Mouse (Mus musculus) frontal cortex, postnatal 10 days (tissue): ENCODE measurements around the gene Ccdc169.

Source experiments
- DNase-seq, 2 experiments: peaks; one replicate each; pipeline ENCODE4 v3.0.0; 2022; ENCODE audit warnings: low spot score in 2 of 2, mixed read lengths in 1 of 2

The Ccdc169 gene

DNA sequence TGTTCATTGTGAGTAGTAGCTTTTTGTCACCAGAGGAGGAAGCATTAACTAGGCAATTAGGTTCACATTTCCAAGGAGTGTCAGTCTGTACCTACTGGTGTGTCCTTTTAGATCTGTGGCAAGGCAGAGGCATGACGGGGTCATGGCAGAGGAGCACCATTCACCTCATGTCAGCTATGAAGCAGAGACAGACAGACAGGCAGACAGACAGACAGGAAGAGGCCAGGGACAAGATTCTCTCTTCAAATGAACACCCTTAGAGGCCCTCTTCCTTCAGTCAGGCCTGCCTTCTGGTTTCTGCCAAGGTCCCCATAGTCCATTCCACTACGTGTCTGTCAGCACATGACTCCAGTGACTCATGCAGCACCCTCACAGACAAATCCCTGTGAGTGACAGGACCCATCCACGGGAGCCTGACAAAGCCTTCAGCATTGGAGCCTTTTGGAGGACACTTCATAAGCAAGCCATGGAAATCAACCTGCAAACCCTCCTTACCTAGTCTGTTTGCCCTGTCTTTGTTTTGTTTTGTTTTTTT is 14.7 kb upstream of the Ccdc169 start:
- no peak for DNase-seq

DNA sequence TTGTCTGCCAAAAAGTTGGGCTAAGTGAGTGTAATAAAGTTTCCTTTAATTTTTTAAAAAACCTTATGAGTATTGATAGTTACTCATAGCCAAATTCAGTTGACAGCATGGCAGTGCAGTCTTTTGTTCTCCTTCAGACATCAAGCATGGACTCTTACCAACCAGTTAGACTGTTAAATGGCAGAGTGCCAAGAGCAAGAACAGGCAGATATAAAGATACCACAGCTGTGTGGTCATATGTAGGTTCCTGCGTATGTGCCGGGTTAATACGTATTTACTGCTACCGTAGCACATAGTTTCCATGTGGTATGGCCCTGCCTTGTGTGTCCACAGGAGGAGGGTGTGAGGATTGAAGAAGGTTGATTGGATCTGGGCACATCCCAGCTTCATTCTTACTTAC is 14.1 kb upstream of the Ccdc169 start:
- DNase-seq: no peak

GRCm38 (mm10) chr3:55129181-55129692 is 7.9 kb upstream of the Ccdc169 start:
- DNase-seq: no peak

DNA sequence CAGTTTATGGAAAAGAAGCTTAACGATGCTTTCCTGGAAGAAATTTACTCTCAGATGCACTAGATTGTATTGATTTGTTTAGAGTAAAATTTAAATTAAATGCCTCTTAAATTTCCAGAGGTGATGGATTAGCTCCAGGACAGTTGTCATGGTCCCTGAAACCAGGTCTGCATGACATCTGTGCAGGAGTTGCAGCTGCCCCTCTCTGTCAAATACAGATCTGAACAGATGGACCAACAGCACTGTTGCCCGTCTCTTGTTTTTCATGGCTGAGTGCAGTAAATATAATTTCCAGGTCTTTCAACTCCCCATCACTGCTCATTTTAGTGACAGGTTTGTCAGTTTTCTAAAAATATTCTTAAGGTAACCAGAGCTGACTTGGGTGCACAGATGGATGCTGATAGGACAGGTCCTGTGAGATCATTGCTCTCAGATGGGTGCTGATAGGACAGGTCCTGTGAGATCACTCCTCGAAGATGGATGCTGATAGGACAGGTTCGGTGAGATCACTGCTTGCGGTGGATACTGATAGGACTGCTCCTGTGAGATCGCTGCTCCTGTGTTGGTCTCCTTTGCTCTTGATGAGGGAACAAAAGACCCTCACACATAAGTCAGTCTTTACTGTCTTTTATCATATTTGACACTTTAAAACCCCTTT is 5.4 kb upstream of the Ccdc169 start:
- no peak for DNase-seq

DNA sequence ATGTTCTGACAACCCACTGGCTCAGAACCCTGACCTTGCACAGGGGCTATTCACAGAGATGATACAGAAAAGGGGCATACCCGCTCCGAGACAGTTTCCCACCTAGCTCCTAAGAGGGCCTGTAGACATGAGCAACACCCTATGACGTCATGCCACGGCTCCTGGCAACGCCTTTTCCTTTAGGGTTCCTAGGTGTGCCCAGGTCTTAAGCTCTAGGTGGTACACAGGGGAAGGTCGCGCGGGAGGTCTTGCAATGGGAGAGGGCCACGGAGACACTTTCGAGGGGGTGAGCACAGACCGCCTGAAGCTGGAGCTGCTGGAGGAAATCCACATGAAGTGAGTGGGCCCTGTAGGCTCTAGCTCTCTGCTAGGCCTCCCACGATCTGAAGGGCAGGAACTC is 2.7 kb downstream of the Ccdc169 start:
- no peak for DNase-seq

DNA sequence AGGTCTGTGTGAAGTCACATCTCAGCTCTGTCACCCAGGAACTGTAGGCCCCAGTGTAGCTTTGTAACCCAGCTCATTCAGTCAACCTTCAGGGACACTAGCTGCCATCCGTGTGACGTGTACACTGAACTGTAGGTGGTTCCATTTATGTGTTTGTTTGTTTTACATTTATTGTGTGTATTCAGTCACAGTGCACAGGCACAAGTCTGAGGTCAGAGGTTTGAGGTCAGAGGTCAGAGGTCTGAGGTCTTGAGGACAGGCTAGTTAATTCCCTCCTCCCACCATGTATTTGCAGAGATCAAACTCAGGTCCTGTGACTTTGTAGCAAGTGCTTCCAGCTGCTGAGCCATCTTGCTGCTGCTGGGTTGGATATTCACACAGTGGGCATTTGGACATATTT is 4.3 kb downstream of the Ccdc169 start:
- DNase-seq: no peak

DNA sequence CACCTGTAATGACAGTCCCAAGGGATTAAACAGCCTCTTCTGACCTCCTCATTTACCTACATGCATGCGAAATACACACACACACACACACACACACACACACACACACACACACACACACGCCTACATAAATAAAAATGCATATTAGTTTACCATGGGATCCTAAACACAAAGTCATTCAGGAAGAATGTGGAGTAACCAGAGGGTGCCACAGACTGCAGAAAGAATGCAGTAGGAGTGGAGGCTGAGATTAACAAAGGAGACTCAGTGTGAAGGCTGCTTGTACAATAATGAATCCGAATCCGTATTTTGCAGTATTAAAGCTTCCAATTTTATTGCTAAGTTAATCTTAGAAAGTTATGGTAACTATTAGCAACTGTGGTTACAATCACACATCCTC is 7.8 kb downstream of the Ccdc169 start:
- no peak for DNase-seq

DNA sequence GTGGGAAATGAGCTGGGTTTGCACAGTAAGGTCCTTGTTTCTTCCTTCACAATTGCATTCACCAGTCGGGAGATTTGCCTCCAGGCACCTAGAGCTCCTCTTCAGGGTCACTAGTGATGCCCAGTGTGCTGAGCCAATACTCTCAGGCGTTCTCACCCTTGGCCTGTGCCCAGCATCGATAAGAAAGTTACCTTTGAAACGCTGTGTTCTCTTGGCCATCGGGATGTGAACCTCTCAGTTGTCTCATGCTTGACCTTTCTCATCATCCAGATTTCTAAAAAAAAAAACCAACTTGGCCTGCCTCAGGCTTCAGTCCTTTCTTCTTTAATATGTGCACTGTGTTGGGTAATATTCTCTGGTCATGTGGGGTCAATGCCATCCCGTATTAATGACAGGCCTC is 9.3 kb downstream of the Ccdc169 start:
- DNase-seq: no peak

DNA sequence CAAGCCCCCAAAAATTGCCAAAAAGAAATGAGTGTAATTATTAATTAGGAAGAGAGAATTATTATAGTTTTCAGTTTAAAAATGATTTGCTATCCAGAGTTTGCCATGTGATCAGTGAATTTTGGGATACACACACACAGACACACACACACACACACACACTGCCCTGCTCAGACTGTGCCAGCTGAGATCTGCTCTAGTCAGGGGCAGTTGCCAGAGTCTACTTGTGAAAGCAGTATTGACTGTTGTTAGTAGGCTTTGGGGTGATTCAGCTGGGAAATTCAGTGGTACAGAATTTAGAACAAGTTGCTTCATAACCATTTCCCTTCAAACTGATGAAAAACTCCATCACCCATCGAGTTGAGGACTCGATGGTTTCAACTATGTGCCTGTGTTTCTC is 10.0 kb downstream of the Ccdc169 start:
- no peak for DNase-seq

DNA sequence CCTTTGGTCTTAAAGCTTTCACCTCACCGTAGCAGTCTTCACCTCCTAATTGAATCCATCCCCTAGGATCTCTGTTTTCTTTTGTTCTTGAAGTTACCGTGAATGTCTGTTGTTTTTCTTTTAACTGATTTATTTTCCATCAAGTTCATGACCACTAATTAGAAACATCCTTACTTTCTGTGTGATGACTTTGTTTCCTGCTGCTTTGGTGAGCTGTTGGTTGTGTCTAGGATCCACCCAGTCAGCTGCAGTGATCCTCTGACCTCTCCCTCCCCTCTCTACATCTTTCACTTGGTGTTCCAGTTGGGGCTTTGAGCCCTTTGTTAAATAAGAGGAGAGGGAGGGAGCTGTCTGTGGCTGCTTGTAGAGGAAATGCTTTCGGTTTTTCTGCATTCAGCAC is 11.0 kb downstream of the Ccdc169 start:
- DNase-seq: no peak

DNA sequence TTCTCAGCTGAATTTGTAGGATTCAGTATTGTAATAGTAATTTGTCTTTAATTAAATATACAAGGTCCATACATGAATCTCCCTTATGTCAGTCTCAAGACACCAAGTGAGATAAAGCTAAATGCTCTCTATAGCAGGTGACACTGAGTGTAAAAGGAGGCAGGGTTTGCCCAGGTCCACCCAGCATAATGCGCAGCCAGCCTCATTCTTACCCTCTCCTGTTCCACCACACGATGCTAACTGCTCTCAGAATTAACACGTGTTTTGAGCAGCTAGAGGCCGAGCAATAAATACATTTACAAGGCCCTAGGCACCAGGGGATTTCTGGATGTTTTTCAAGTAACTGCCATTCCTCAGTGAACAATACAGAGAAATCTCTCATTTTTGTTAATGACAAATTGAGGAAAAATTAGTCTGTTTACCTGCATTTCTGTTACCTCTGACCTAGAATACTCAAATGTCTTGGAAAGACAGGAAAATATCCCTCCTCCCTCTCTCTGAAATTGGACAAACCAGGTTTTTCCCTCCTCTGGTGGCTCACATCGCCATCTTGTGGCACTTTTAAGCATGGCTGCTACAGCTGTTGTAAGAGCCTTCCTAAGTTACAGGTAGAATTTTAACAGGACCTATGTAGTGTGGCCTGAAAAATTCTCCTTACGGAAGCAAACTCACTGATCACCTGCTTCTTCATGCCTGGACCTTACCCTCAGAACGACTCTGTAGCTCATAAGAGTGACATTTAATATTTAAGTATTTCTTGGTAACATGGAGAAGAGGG is 14.7 kb downstream of the Ccdc169 start:
- DNase-seq: peak in 1 of 2 experiments; percentile 54

GRCm38 (mm10) chr3:55152673-55153334 is 15.7 kb downstream of the Ccdc169 start:
- no peak for DNase-seq

DNA sequence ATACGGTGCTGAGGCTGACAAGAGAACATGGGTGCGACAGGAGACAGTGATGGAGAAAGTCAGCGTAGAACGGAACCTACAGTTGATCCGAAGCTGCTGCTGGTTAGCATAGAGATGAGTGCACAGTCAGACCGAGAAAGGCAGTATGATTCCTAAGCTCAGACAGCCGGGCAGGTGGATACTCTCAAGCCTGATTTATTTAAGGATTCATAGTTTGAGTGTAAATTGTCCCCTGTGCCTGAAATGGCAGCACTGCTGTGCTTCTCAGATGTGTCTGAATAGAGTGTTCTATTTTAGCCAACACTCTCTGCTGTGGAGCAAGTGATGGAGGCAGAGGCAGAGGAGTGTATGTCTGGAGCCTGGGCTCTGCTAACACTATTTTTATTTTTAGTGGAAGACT is 17.0 kb downstream of the Ccdc169 start:
- DNase-seq: no peak

- no peak for DNase-seq
Observed at GRCm38 (mm10) chr3:55157413-55157812, 20.3 kb downstream of the Ccdc169 start.

DNA sequence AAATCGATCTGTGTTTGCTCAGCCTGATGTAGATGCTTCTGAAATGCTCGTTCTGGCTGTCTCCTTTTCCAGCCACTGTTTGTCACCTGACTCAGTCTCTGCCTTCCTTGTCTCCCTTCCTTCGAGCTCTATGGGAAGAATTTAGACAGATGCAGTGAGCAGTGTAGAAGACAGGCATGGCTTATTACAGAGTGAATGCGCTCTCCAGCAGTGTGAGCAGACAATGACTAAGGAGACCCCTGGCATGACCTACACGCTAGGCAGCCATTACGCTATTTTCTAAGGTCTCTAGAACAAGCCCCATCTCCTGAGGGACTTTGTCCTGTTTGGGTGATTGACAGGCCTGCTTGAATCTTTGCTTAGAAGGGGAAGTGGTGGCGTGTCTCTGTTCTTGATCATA is 24.0 kb downstream of the Ccdc169 start:
- no peak for DNase-seq

GRCm38 (mm10) chr3:55163510-55163909 is 26.4 kb downstream of the Ccdc169 start:
- DNase-seq: no peak

GRCm38 (mm10) chr3:55172478-55172877 is 35.3 kb downstream of the Ccdc169 start:
- no peak for DNase-seq

- no peak for DNase-seq
Observed at GRCm38 (mm10) chr3:55177271-55177670, 40.1 kb downstream of the Ccdc169 start.

DNA sequence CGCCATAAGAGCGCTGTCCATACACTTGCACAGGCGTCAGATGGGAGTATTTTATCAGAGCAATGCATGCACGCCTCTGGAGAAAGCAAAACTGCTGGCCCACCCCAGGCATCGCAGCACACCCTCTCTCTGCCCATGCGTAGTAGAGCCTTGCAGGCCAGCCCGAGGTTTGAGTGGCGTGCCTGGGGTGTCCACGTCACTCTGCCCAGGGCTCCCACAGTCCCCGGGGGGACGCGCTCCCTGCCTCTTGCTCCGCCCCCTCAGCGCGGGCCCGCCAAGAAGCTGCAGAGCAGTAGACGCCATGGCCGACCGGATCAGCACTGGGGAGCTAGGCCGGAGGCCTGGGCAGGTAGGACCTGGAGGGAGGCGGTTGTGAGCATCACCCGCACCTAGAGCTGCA is 44.6 kb downstream of the Ccdc169 start, which contains the start of gene Sohlh2:
Gene Sohlh2, plus strand, starts transcription at position 263 of the 400 bp plus-strand sequence.
- DNase-seq: no peak

- no peak for DNase-seq
Observed at GRCm38 (mm10) chr3:55191668-55192067, 54.5 kb downstream of the Ccdc169 start.

DNA sequence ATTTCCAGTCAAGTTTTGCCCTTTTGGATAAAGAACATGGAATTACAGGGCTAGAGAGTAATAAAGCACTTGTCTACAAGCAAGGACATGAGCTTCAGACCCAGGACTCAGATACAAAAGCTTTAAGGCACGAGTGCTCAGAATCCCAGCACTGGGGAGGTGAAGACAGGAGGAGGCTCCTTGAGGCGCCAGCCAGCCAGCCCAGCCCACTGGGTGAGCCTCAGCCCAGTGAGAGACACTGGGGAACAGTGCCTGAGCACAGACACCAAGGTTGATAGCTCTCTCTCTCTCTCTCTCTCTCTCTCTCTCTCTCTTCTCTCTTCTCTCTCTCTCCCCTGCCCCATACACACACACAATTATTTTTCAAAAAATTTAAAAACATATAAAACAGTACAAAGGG is 56.2 kb downstream of the Ccdc169 start:
- no peak for DNase-seq

GRCm38 (mm10) chr3:55194792-55195191 is 57.7 kb downstream of the Ccdc169 start:
- no peak for DNase-seq
